Mouse (Mus musculus) mouse trophoblast stem cell (cell line): ENCODE data around the gene Abl1.

Experiments used
- in situ Hi-C, 2 experiments: fragments of 300-500 bp; cut with MseI, MboI; formaldehyde crosslinking; loops; 2 replicates in 1 of 2; 3 replicates in 1 of 2; pipeline ENCODE4 v1.15.1; 2025

Abl1 gene

DNA sequence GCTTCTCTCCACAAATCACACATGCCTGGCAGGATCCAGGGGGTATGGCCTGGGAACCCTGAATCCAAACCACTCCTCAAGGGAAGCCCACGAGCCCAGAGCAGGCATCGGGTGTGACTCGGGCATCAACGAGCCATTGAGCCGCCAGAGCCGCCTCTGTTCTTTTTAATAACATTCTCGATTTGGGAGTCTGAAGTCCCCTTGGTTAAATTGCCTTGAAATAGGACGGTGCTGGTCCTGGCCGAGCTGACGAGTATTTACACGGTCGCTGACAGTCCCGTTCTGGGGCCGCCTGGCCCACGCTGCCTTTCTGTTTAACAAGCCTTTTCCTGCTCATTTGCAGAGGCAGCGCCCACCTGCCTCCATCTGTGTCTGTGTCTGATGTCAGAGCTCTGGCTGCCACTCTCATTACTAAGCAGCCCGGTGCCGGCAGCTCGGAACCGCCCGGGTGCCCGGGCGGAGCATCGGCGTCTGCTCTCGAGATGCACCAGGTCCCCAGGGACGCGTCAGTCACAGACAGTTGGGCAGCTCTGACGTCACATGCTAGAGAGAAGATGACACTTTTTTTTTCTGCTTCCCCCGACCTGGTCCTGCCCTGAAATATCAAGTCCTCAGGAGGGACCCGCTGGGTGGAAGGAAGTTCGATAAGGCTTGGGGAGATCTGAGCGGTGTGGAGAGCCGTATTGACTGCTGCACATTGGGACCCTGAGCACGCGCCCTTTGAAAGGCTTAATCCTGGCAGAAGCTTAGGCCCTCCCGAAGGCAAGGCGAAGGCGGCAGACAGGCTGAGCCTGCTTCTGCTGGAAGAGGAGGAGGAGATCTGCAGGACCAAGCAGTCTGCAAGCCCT is 134.6 kb downstream of the Abl1 start:
- in situ Hi-C loops = no loop called here

DNA sequence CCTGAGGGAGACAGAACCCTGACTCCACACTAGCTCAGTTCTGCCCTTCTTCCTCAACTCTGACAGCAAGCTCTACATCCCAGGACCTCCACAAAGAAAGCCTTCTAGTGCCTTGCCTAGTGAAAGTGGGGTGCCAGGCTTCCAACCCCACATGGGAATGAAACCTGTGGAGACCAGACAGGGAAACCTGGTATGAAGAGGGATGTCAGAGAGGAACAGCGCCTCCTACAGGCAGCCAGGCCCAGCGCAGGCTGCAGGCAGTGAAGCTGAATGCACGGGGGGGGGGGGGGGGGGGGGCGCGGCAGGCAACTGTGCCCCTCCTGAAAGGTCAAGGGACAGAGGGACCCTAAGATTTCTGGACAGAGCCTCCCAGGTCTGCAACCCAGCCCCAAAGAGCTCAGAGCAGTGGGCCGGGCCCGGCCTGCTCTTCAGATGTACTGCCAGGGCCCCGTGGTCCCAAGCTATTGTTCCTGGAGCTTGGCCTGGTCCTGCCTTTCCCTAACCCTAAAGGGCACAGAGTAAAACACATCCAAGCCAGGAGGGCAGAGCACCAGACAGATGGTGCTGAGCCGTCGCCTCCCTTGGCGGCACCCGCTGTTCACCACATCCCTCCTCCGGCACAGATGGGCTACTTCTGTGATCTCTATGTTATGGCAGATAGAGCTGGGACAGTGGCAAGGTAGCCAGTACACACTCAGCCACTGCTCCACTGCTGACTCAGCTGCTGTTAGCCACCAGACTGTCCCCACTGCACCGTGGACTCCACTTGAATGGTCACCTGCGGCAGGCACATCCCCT is 136.0 kb downstream of the Abl1 start:
- in situ Hi-C loops = no loop called here

DNA sequence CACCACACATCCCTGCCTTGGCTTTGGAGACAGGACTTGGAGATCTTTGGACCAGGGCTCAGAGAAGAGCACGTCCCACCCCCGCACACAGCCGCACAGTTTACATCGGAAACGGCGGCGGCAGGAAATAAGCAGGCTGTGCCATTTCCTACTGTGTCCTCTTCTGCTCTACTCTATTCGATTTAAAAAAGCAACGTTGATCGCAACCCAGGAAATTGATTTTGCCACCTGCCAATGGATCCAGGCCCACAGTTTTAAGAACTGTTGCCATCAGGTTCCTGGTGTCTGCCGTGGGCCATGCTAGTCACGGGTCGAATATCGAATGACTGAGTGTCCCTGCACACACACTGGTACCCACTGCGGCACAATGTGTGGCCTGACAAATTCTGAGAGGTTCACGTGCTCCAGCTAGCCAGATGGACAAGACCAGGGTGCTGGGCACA is 137.3 kb downstream of the Abl1 start:
- in situ Hi-C loops = no loop called here

GRCm38 (mm10) chr2:31826094-31827085 is 138.2 kb downstream of the Abl1 start:
- in situ Hi-C loops = no loop called here

DNA sequence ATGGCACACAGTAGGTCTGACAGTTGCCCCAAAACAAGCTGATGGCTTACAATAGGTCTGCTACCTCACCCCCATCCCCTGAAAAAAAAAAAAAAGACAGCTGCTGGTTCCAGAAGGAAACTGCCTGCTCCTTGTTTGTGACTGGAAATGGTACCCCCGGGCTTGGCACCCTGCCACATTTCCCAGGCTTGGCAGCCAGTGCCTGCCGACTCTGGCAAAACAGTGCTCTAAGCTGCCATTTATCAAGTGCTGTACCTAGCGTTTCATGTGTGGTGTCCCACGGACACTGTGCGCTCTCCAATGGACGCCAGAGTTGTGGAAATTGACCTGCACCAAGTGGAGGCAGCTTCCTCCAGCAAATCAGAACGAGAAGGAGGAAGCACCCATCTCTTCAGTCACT is 139.7 kb downstream of the Abl1 start:
- in situ Hi-C loops = no loop called here

GRCm38 (mm10) chr2:31828311-31828825 is 140.2 kb downstream of the Abl1 start:
- in situ Hi-C loops = no loop called here

GRCm38 (mm10) chr2:31836091-31836490 is 147.9 kb downstream of the Abl1 start:
- in situ Hi-C loops = no loop called here

- in situ Hi-C loops = no loop called here
These were observed 148.8 kb downstream of the Abl1 start for GRCm38 (mm10) chr2:31836985-31837384.

- in situ Hi-C loops = no loop called here
These were observed 150.7 kb downstream of the Abl1 start for GRCm38 (mm10) chr2:31838868-31839267.

- in situ Hi-C loops = no loop called here
These were observed 156.6 kb downstream of the Abl1 start for GRCm38 (mm10) chr2:31844729-31845136.

DNA sequence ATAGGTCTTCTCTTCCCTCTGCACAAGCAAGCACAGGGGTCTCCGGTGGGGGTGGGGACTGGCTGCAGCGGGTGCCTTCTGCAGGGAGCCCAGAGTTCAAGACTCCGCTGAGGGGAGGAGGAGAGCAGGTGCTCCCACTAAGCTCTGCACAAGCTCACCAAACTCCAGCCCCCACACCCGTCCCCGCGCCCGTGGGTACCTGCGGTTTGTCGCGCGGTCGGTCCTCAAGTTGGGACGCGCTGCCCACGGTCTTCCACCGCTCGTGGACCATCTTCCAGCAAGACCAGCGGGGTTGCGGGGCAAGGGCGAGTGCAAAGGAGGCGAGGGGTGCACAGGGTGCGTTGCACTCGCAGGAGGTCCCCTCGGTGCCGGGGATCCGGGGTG is 157.3 kb downstream of the Abl1 start:
- in situ Hi-C loops = no loop called here

- in situ Hi-C loops = no loop called here
These were observed 157.9 kb downstream of the Abl1 start, which contains the start of gene Fibcd1 for GRCm38 (mm10) chr2:31845896-31846691. TSS of gene Fibcd1 (minus strand) at chr2:31846005.

DNA sequence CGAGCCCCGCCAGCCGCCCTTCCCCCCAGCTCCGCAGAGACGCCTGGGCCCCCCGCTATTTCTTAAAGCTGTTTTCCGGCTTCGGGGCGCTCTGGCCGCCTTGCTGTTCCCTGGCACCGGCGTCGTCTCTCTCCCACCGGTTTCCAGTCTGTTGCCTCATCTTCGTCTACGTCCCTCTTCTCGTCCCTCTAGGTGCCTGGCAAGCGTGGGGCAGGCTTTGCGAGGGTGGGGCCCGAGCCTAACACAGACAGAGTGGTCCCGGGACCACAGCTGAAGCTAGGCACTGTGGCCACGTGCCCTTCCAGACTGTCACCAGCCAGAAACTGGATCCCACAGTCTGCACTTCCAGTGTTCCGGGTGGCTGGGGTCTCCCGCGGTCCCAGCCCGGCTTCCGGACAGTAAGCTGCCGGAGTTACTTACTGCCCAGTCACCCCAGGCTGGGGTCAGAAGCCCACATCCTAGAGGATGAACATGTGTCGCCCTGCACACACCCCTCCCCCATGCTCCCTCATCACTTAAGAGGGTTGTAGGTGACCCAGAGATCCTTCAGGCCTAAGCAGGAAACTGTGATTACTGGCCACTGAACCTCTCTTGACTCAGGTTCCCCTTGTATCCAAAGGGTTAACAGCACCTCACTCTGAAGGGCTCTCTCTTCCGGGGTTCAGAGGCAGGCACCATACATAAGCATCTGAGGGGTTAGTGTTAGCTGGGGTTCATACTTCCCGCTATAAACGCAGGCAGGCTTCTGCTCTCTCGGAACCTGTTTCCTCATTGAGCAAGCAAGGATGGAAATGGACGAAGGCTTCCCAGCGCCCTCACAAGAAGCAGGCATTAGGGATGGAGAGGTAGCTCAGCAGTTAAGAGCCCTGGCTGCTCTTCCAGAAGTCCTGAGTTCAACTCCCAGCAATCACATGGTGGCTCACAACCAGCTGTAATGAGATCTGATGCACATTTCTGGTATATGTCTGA is 158.8 kb downstream of the Abl1 start:
- in situ Hi-C loops = no loop called here

GRCm38 (mm10) chr2:31847908-31848307 is 159.7 kb downstream of the Abl1 start:
- in situ Hi-C loops = no loop called here

- in situ Hi-C loops = no loop called here
These were observed 162.0 kb downstream of the Abl1 start for GRCm38 (mm10) chr2:31850141-31850540.
